Mouse (Mus musculus) G1E (cell line): Measurements from ENCODE around the gene Cfap43.

Experiments
- CTCF ChIP-seq: IDR thresholded peaks from 2 replicates; pipeline ENCODE4 v1.5.1; 2012; ENCODE audit warnings: low read depth, low read length, inconsistent platforms, mixed read lengths
- GATA1 ChIP-seq: IDR thresholded peaks from 2 replicates; pipeline ENCODE4 v1.6.1; 2012; ENCODE audit warnings: borderline replicate concordance, low read length, inconsistent platforms, mixed read lengths
- POLR2AphosphoS5 ChIP-seq: IDR thresholded peaks from 2 replicates; pipeline ENCODE4 v1.6.1; 2012; ENCODE audit warnings: low read depth, low read length, inconsistent platforms; ENCODE audit not compliant: insufficient replicate concordance
- TAL1 ChIP-seq: conservative IDR thresholded peaks from 2 replicates; pipeline ENCODE4 v1.6.1; 2012; ENCODE audit warnings: low read depth, low read length, inconsistent platforms, mixed read lengths

GRCm38 (mm10) chr19:47882151-47882881 is 36.8 kb downstream of the Cfap43 start:
- TF ChIP-seq CTCF (peak; percentile 87), GATA1 (no peak), POLR2AphosphoS5 (no peak), TAL1 (no peak)
